Mouse (Mus musculus): ENCODE data around the gene Ss18l2.

Ss18l2 gene

DNA sequence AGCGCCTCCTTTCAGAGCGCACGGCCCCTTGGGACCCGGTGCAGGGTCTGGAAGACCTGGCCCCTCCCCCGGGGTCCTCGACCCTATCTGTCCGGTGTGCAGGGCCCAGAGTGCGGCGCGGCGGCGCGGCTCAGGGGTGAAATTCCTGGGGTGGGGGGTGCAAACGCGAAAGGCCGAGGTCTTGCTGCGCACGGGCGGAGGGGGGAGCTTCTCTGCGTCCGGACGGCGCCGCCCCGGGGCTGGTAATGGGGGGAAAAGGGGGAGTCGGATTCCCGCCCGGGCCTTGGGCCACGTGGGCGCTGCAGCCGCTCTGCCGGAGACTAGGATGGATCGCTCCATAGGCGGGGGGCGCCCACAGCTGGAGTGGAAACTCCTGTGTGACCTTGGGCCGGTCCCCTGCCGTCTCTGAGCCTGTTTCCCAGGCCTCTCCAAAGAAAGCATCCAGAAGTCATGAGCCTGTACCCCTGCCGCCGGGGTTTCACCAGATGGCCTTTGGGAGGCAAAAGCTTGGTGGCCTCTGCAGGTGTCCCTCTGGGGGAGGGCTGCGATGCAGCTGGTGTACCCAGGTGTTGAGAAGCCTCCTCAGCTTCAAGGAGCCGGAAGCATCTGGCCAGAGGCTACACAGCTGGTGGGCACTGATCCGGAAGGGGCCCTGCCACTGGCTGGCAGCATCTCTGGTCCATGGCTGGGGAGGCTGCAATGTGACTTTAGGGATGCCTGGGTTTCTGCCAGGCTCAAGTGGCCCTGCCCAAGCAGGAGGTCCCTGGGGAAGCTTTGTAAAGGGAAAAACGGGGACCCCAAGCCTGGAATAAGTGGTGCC is 50.4 kb downstream of the Ss18l2 start:
- DNase-seq, result peak; percentile 61

DNA sequence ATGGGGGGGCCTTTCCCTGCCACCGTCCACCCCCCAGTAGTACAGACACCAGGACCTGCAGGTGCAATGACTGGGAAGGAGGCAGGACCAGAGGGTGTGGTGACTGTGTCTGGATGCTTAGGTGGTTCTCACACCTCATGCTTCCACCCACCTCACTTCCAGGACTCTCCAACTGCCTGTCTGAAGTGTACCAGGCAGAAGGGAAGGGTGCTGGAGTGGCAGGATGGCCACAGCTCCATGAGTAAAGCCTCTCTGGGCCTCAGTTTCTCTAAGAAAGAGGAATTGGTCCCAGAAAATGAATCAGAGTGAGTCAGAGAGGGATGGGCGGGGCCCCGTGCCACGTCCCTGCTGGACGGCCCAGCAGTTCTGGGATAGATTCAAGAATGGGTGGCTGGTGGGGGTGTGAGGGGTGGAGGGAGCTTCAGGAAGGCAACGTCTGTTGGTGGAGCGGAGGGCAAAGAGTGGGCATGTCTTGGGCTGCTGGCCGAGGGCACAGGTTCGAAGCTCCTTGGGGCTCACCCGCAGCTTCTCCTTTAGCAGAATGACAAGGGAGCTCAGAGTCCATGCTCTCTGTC is 51.0 kb downstream of the Ss18l2 start:
- no peak for DNase-seq

DNA sequence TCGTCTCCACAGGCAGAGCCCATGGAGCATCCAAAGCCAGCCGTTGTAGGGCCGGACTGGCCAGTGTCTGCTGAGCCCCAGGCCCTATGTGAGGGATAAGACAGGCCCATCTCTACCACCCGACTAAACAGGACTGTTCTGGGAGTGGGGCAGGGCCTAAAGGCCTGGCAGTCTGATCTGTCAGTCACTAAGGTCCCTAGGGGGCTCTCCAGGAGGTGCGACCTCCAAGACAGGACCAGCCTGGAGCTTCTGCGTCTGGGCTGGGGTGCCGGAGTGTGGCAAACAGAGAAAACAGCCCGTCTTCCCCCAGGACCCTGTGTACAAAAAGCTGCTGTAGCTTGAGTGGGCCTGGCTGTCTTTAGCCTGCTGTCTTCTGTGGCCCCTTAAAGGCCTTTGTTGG is 51.7 kb downstream of the Ss18l2 start:
- no peak for DNase-seq

DNA sequence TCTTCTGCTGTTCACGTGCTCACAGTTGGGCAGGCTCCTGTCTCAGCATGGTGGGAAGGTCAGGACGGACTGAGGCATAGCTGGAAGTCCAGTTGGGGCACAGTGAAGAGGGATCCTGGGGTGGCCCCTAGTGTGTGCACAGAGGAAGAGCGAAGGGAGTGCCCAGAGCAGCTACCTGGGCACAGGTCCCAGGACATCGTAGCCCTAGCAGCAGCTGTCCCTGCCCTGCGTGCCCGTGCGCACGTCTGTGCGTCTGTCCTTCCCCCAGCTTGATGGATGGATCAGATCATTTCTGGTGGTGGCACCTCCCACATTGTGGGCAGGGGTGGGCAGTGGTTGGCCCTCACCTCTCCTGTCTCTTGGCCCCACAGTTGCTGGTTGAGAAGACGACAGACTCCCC is 52.1 kb downstream of the Ss18l2 start:
- DNase-seq, result no peak

DNA sequence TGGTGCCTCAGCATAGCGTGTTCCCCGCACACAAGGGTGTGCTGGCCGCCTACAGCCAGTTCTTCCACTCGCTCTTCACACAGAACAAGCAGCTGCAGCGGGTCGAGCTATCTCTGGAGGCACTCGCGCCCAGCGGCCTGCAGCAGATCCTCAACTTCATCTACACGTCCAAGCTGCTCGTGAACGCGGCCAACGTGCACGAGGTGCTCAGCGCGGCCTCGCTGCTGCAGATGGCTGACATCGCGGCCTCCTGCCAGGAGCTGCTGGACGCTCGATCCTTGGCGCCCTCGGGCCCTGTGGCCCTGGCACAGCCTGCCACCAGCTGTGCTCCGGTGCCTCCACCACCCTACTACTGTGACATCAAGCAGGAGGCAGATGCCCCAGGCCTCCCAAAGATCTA is 52.6 kb downstream of the Ss18l2 start:
- DNase-seq, result no peak
